Mouse (Mus musculus) liver, postnatal 0 days (tissue): ENCODE data around the gene Rph3al.

ENCODE experiments used
- CTCF ChIP-seq: sonication (generic); IDR thresholded peaks from 2 replicates; pipeline ENCODE4 v1.5.1; 2016; ENCODE audit warnings: antibody characterized with exemption, low read depth
- EP300 ChIP-seq: IDR thresholded peaks from 2 replicates; pipeline ENCODE4 v1.6.1; 2016; ENCODE audit warnings: antibody characterized with exemption, low read depth, mild to moderate bottlenecking

- TF ChIP-seq CTCF (no peak), EP300 (no peak)
Observed at GRCm38 (mm10) chr11:75965674-75966400, 27.6 kb upstream of the Rph3al start.
